Mouse (Mus musculus) intestine, embryonic 15.5 days (tissue): ENCODE results near the gene Tmem88. TPM values are rescaled to one million over a fixed set of nuclear protein-coding genes. Genes with fewer than 3 reads are reported as not detected.

Source experiments
- ATAC-seq: fragments of 200-750 bp; cut with Nextera tagmentation; 2 replicates; pipeline ENCODE4 v1.8.0; 2017; ENCODE audit warnings: moderate TSS enrichment, moderate library complexity
- H3K27ac ChIP-seq: fragments of 300-500 bp; sonication (generic); 2 replicates; pipeline ENCODE4 v1.5.1; 2015; ENCODE audit warnings: mild to moderate bottlenecking, inconsistent platforms
- H3K27me3 ChIP-seq: fragments of 300-500 bp; sonication (generic); replicated peaks from 2 replicates; pipeline ENCODE4 v1.6.1; 2015; ENCODE audit warnings: inconsistent platforms
- H3K36me3 ChIP-seq: fragments of 300-500 bp; sonication (generic); 2 replicates; pipeline ENCODE4 v1.6.1; 2015; ENCODE audit warnings: inconsistent platforms
- H3K4me1 ChIP-seq: fragments of 300-500 bp; sonication (generic); replicated peaks from 2 replicates; pipeline ENCODE4 v1.6.1; 2015; ENCODE audit warnings: inconsistent platforms
- H3K4me2 ChIP-seq: fragments of 300-500 bp; sonication (generic); replicated peaks from 2 replicates; pipeline ENCODE4 v1.6.1; 2015; ENCODE audit warnings: mild to moderate bottlenecking, inconsistent platforms
- H3K4me3 ChIP-seq: fragments of 300-500 bp; sonication (generic); replicated peaks from 2 replicates; pipeline ENCODE4 v1.5.1; 2015; ENCODE audit warnings: inconsistent platforms
- H3K9ac ChIP-seq: fragments of 300-500 bp; sonication (generic); 2 replicates; pipeline ENCODE4 v1.6.1; 2015; ENCODE audit warnings: inconsistent platforms
- H3K9me3 ChIP-seq: fragments of 300-500 bp; sonication (generic); 2 replicates; pipeline ENCODE4 v1.6.1; 2016; ENCODE audit warnings: inconsistent platforms
- WGBS: fragments of 180-500 bp; shearing (Covaris S2); methylation state at CpG from one replicate; pipeline ENCODE4 v1.1.7; 2015; 5-methylcytosine and 5-hydroxymethylcytosine counted together
- polyA plus RNA-seq: library from polyadenylated mRNA; unstranded; fragments of >200 nt; fragmentation: Nextera tagmentation; extraction: Ambion mirVana; gene quantifications from 2 replicates; pipeline ENCODE4 v1.2.1, GENCODE M21; 2015

Tmem88 gene
- polyA plus RNA-seq, 1 experiment from 2014 or later = 32.1 TPM

DNA sequence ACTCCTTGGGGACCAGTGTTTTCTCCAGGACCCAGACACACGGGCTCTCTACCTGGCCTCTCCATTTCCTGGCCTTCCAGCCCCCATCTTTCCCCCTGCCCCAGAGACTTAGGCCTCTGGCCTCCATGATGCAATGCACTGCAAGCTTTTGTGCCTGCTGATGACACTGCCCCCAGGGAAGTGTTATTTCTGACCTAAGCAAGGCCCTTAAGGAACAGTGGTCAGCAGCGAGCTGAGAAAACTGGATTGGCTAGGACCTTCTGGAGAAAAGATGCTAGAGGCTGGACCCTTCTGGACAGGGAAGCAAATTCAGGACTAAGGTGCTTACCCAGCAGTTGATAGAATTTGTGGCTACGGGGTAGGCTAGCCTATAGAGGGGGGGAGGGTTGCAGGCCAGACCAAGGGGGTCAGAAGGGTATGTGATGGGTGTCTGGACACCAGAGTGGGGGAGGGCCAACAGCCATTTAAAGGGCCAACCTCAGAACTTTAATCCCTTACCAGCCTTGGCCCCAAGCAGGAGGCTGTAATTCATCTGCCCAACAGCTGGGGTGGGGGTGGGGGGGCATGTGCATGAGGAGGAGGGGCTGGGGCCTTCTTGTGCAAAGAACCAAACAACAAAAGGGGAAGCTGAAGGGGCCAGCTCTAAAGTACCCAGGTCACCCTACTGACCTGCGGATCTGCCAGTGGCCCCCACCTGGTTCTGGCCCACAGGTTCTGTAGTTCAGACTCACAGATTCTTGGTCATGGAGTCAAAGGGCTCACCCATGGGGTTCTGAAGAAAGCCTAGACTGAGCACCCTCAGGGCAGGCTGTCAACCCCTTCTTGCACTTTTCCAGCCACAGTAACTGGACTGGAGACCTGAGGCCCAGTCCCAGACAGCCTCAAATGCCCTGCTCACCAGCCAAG is 16.6 kb upstream of the Tmem88 start:
- H3K36me3 ChIP-seq = no peaks in the 10 kb centered on the region
- peaks cover 55% of the 10 kb centered on the region for H3K4me1 ChIP-seq
- ATAC-seq = no peak
- H3K9me3 ChIP-seq = no peaks in the 10 kb centered on the region
- H3K9ac ChIP-seq = peak overlapping the region; percentile 74
- WGBS = 16% methylated on average over 4 of the region's 4 CpGs
- H3K4me2 ChIP-seq = peak overlapping the region; percentile 92
- no peaks in the 10 kb centered on the region for H3K27me3 ChIP-seq
- peak overlapping the region; percentile 58 for H3K4me3 ChIP-seq
- H3K27ac ChIP-seq = peak overlapping the region; percentile 99

DNA sequence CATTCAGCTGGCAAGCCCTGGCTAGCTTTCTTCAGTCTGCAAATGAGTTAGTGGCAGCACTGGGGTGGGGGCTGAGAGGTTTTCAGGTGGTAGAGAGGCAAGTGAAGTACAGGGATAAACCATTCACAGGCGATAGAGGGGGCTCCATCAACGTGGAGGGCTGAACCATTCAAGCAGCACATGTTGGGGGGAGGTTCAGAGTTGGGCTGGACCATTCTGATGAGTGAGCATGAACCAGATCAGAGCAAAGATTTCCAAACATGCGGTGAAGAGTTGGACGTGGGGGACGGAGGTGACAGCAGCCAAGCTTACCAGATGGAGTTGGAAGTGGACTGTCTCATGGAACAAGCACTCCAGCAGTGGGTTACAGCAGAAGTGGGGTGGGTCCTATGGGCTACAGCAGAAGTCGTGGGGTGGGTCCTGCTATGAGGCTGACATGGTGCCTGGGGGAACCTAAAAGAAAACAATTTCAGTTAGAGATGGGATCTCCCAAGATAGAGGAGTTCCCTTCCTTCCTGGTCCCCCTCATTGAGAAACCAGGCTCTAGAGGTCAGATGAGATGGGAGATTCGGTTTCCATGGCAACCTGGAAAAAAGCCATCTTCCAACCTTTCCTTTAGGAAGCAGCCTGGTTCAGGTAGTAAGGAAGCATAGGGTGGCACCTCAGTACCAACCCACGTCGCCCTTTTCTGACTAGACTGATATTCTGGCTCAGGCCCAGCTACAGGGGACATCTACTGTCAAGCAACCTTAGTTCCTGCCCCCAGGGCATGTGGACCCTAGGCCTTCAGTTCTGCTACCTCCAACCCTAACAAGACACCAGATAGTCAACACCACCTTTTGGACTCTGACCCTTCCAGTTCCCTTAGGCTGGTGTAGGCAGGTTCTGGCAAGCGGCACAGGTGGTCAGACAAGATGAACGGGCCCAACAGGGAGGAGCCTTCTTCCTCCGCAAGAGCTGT is 15.5 kb upstream of the Tmem88 start, which contains the start of gene Kdm6b:
Gene Kdm6b (minus strand): TSS at position 455 of the 961 bp plus-strand sequence.
- Histone ChIP-seq H3K4me3 (peak within 1 kb of the TSS; percentile 58), H3K36me3 (no peaks in the 10 kb centered on the region), H3K27ac (peak within 1 kb of the TSS; percentile 99), H3K9me3 (no peaks in the 10 kb centered on the region), H3K9ac (peak within 1 kb of the TSS; percentile 74), H3K4me2 (peak within 1 kb of the TSS; percentile 92), H3K4me1 (peaks cover 49% of the 10 kb centered on the region), H3K27me3 (no peaks in the 10 kb centered on the region)
- 33% methylated on average over 12 of the region's 12 CpGs for WGBS
- ATAC-seq = no peak

DNA sequence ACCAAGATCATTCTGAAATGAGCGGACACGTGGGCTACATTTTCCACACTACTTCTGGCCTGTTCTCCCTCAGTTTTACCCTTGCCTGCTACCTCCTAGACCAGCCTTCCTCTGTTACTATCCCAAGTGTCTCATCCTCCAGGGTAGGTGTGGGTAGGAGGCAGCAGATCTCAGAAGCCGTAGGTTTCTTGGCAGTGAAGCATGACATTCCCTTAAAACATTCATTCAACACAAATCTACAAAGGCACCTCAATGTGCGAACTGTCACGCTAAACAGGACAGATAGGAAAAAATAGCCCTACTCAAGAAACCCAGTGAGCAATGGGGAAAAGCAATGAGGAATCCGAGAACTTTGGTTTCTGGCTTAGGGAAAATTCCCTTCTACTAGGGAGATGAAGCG is 14.5 kb upstream of the Tmem88 start:
- H3K27ac ChIP-seq = peak overlapping the region; percentile 99; the same call in 1 of the 2 replicates
- no peaks in the 10 kb centered on the region for H3K9me3 ChIP-seq
- 0 out of 2 replicates have a peak overlapping the region, but pooled peaks have one; percentile 20 for H3K9ac ChIP-seq
- peak overlapping the region; percentile 74; the same call in 1 of the 2 replicates for H3K4me3 ChIP-seq
- peak overlapping the region; percentile 92 for H3K4me2 ChIP-seq
- H3K4me1 ChIP-seq = peaks cover 52% of the 10 kb centered on the region
- 56% methylated on average over 7 of the region's 7 CpGs for WGBS
- no peak for ATAC-seq
- no peaks in the 10 kb centered on the region for H3K27me3 ChIP-seq
- H3K36me3 ChIP-seq = peaks cover 5% of the 10 kb centered on the region; the same call in 1 of the 2 replicates

DNA sequence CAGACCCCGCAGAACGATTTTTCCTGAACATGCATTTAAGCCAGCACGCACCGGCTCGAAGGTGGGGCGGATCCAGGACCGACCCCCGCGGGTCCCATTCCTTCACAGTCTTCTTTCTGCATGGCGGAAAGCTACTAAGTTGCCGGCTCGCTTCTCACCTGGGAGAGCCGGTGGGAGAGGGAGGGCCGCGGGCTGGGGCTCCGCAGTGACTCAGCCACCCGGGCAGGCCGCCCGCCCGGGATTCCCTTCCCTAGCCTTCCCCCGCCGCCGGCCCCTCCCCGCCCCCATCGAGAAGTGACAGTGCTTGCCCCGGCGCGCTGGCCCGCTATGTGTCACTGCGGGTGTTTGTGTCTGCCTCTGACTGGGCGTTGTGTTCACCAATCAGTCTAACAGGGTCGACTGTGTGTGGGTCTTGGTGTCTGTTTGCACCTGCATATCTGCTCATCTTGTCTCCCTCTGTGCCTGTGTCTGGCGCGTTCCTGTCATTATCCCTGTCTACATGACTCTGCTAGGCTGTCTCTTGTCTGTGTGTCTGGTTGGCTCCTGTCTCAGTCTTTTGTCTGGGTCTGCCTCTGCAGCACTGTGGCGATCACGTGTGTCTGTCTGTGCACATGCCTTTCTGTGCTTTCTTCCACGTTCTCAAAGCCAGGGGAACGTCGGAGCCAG is 13.6 kb upstream of the Tmem88 start:
- ATAC-seq = peak; percentile 24
- peak overlapping the region; percentile 82 for H3K9ac ChIP-seq
- peaks cover 54% of the 10 kb centered on the region for H3K4me1 ChIP-seq
- peak overlapping the region; percentile 99 for H3K27ac ChIP-seq
- no peaks in the 10 kb centered on the region for H3K9me3 ChIP-seq
- H3K36me3 ChIP-seq = peaks cover 13% of the 10 kb centered on the region
- peak overlapping the region; percentile 92 for H3K4me2 ChIP-seq
- WGBS = under 1% methylated on average over 39 of the region's 39 CpGs
- peak overlapping the region; percentile 74 for H3K4me3 ChIP-seq
- no peaks in the 10 kb centered on the region for H3K27me3 ChIP-seq

DNA sequence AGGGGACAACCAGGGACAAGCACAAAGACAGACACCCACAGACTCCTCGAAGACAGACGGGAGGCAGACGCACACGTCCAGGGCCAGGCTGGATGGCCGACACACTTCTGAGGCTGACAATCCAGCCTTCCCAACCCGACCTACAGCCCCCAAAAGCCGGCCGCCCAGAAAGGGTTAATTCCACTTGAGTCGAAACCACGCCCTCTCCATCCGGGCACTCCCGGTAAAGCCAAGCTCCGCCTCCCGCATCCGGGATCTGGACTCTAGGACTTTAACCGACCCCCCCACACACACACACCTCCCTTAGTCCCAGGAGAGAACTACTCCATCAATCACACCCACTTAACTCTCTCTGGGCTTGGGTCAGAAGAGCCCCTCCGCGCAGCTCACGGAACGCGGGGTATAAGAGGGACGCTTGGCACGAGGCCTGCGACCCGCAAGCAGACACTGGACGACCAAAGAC is 13.1 kb upstream of the Tmem88 start:
- no peaks in the 10 kb centered on the region for H3K27me3 ChIP-seq
- peak overlapping the region; percentile 82 for H3K9ac ChIP-seq
- no peaks in the 10 kb centered on the region for H3K9me3 ChIP-seq
- peak overlapping the region; percentile 99 for H3K27ac ChIP-seq
- peak; percentile 66 for ATAC-seq
- under 1% methylated on average over 26 of the region's 26 CpGs for WGBS
- peak overlapping the region; percentile 74 for H3K4me3 ChIP-seq
- H3K4me2 ChIP-seq = peak overlapping the region; percentile 92
- peaks cover 18% of the 10 kb centered on the region for H3K36me3 ChIP-seq
- peaks cover 54% of the 10 kb centered on the region for H3K4me1 ChIP-seq

DNA sequence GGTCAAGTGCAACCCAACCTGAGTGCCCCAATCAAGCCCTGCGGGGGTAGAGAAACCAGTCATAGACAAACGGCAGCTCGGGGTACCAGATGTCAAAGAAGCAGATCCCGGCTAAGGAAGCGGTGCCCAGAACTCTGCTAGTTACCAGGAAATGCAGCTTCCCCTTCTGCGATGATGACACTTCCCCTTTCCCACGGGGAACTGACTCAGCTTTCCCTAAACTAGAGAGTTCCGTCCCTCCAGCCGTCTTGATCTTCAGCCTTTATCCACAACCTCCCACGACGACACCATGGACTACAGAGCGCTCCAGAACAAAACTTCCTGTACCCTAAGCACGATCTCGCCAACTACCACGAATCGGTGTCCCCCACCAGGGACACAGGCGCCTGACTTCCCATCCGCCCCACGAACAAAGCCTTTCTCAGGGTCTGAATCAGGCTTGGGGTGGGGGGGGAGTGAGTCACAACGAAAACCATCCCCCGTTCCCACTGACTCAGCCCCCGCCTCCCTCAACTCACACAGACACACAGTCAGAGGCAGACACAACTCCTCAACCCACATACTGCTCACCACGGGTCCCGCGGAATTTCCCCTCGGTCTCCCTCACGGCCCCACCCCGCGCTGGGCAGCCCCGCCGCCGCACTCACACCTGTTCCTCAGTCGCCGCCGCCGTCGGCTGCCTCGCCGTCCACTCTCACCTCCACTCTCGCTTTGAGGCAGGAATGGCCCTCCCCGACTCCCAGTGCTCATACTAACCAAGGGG is 12.5 kb upstream of the Tmem88 start:
- under 1% methylated on average over 41 of the region's 41 CpGs for WGBS
- Histone ChIP-seq H3K9me3 (no peaks in the 10 kb centered on the region), H3K4me3 (peak overlapping the region; percentile 74), H3K27ac (peak overlapping the region; percentile 99), H3K4me2 (peak overlapping the region; percentile 92), H3K27me3 (no peaks in the 10 kb centered on the region), H3K36me3 (peaks cover 24% of the 10 kb centered on the region), H3K4me1 (peaks cover 54% of the 10 kb centered on the region), H3K9ac (peak overlapping the region; percentile 82)
- no peak; the same call in 1 of the 2 replicates for ATAC-seq

DNA sequence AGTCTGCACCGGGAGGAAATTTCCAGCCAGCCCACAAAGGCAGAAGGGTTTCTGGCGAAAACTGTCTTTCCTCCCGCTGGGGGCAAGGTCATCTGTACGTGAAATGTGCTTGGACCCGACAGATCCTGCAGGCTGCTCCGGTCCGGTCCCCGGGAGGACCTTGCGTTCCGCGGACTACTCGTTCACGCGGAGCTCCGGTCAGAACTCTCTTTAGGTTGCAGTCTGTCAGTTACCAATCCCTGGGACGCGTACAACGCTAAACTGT is 11.9 kb upstream of the Tmem88 start:
- peak overlapping the region; percentile 74 for H3K4me3 ChIP-seq
- peak overlapping the region; percentile 99 for H3K27ac ChIP-seq
- peaks cover 50% of the 10 kb centered on the region for H3K4me1 ChIP-seq
- no peaks in the 10 kb centered on the region for H3K9me3 ChIP-seq
- WGBS = under 1% methylated on average over 18 of the region's 18 CpGs
- H3K9ac ChIP-seq = peak overlapping the region; percentile 82
- H3K4me2 ChIP-seq = peak overlapping the region; percentile 92
- ATAC-seq = no peak
- no peaks in the 10 kb centered on the region for H3K27me3 ChIP-seq
- H3K36me3 ChIP-seq = peaks cover 28% of the 10 kb centered on the region

DNA sequence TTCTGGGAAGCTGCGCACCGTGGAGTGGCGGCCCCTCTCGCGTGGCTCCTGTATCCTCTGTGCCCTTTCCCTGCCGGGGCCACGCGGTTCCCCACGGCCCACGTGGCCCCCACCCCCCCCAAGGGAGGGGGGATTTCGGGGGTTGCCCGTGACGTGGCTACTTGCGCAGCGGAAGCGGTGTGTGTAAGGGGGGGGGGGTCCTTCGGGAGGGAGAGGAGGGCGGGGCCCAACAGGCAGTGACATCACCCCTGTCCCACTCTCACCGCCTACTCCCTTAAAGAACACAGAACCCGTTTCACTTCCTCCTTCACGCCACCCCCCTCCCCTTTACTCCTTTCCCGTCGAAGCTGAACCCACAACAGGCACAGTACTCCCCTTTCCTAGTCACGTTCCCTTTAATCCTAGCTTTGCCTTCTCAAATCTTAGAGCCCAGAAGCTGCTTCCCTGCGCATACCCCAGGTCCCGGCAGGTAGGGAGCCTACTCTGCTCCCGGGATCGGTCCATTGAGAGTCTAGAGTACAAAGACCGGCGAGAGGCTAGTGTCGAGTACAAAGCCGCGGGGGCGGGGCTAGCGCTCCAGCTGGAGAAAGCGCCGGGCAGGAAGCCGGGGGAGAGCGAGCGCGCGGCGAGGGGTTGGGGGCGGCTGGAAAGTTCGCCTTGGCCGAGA is 11.5 kb upstream of the Tmem88 start:
- Histone ChIP-seq H3K27ac (peak overlapping the region; percentile 99), H3K4me1 (peaks cover 46% of the 10 kb centered on the region), H3K36me3 (peaks cover 32% of the 10 kb centered on the region), H3K27me3 (no peaks in the 10 kb centered on the region), H3K4me3 (peak overlapping the region; percentile 74), H3K4me2 (peak overlapping the region; percentile 92), H3K9ac (peak overlapping the region; percentile 82), H3K9me3 (no peaks in the 10 kb centered on the region)
- WGBS = 1% methylated on average over 44 of the region's 46 CpGs
- peak; percentile 70 for ATAC-seq

DNA sequence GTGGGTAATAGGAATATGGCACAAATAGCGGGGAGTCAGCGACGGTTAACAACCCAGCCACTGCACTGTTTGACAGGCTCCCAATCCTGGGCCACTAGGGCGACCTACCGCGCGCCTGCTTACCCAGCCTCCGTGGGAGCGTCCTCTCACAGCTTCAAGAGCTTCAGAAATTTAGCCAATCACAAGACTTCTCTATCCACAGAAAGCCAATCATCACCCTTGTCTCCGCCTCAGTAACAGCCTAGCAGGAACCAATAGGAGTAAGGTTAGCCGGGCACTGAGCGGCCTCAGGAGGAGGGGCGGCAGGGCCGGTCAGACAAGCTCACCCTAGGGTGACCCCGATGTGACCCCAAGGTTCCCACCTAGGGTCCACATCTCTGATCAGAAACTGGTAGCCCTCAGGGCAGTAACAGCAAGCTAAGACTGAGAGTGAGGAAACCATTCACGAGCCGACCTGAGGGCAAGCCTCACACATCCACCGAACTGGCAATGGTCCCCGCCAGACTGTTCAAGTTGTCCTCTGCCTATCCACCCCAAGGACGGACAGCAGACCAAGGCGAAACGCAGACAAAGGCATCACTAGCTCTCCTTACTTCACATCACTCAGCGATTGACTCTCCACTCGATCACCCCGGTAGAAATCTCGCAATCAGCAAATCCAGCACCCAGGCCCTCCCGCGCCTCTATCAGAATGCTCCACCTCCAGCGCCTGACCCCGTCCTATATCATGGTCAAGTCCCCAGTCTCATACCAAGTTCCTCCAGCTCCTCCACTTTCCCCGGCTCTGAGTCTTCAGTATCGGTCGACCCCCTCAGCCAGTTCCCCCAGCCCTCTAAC is 10.7 kb upstream of the Tmem88 start:
- peaks cover 38% of the 10 kb centered on the region for H3K4me1 ChIP-seq
- no peaks in the 10 kb centered on the region for H3K9me3 ChIP-seq
- peak; percentile 67 for ATAC-seq
- H3K4me2 ChIP-seq = peak overlapping the region; percentile 92
- no peaks in the 10 kb centered on the region for H3K27me3 ChIP-seq
- H3K9ac ChIP-seq = peak overlapping the region; percentile 82
- H3K27ac ChIP-seq = peak overlapping the region; percentile 99
- WGBS = under 1% methylated on average over 33 of the region's 33 CpGs
- peaks cover 39% of the 10 kb centered on the region for H3K36me3 ChIP-seq
- peak overlapping the region; percentile 74 for H3K4me3 ChIP-seq

DNA sequence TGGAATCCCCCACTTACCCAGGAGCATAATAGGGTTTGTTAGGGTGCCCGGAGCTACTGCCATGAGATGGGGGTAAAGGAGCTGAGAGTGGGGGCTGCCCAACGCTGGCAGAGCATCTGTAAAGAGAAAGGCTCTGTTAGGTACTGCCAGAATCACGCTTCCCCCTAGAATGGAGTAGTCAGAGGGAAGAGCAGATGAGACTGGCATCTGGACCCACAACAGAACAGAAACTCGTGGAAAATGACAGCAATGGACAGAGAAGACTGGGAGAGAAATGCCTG is 9.6 kb upstream of the Tmem88 start:
- H3K4me2 ChIP-seq = peak overlapping the region; percentile 92
- peaks cover 27% of the 10 kb centered on the region for H3K4me1 ChIP-seq
- no peak overlapping the region for H3K27ac ChIP-seq
- H3K4me3 ChIP-seq = peak overlapping the region; percentile 74; the same call in 1 of the 2 replicates
- 83% methylated on average over 4 of the region's 4 CpGs for WGBS
- H3K27me3 ChIP-seq = no peaks in the 10 kb centered on the region
- no peak for ATAC-seq
- peaks cover 43% of the 10 kb centered on the region for H3K36me3 ChIP-seq
- H3K9me3 ChIP-seq = no peaks in the 10 kb centered on the region
- H3K9ac ChIP-seq = peak overlapping the region; percentile 82; the same call in 1 of the 2 replicates
